Mouse (Mus musculus) stomach, postnatal 0 days (tissue): Measurements from ENCODE around the gene Golga7b. TPM values are rescaled to one million over a fixed set of nuclear protein-coding genes. Genes with fewer than 3 reads are reported as not detected.

Experiments used
- ATAC-seq: fragments of 200-750 bp; cut with Nextera tagmentation; 2 replicates; pipeline ENCODE4 v1.8.0; 2017; ENCODE audit not compliant: low FRiP score, low TSS enrichment
- DNase-seq: peaks from one replicate; pipeline ENCODE4 v3.0.0-alpha.2; 2016; ENCODE audit warnings: low spot score
- H3K27ac ChIP-seq: fragments of 300-500 bp; sonication (generic); replicated peaks from 2 replicates; pipeline ENCODE4 v1.5.1; 2014; ENCODE audit warnings: mild to moderate bottlenecking, control low read depth
- H3K27me3 ChIP-seq: fragments of 300-500 bp; sonication (generic); 2 replicates; pipeline ENCODE4 v1.6.1; 2014; ENCODE audit warnings: low read length; ENCODE audit not compliant: control insufficient read depth, insufficient read depth
- H3K36me3 ChIP-seq: fragments of 300-500 bp; sonication (generic); 2 replicates; pipeline ENCODE4 v1.6.1; 2014; ENCODE audit warnings: low read length, mixed read lengths; ENCODE audit not compliant: control insufficient read depth, insufficient read depth
- H3K4me1 ChIP-seq: fragments of 300-500 bp; sonication (generic); replicated peaks from 2 replicates; pipeline ENCODE4 v1.6.1; 2014; ENCODE audit warnings: antibody characterized with exemption; ENCODE audit not compliant: control insufficient read depth, insufficient read depth
- H3K4me2 ChIP-seq: fragments of 300-500 bp; sonication (generic); replicated peaks from 2 replicates; pipeline ENCODE4 v1.6.1; 2014; ENCODE audit warnings: low read depth, mild to moderate bottlenecking, control low read depth, moderate library complexity
- H3K4me3 ChIP-seq: fragments of 300-500 bp; sonication (generic); 2 replicates; pipeline ENCODE4 v1.5.1; 2014; ENCODE audit warnings: low read depth, low read length, control low read depth
- H3K9ac ChIP-seq: fragments of 300-500 bp; sonication (generic); 2 replicates; pipeline ENCODE4 v1.6.1; 2014; ENCODE audit warnings: mild to moderate bottlenecking, low read length, control low read depth, mixed read lengths
- H3K9me3 ChIP-seq: fragments of 300-500 bp; sonication (generic); 2 replicates; pipeline ENCODE4 v1.6.1; 2016; ENCODE audit warnings: low read length; ENCODE audit not compliant: control insufficient read depth
- CTCF ChIP-seq: IDR thresholded peaks from 2 replicates; pipeline ENCODE4 v1.5.1; 2016; ENCODE audit warnings: antibody characterized with exemption, low read depth, mild to moderate bottlenecking, moderate library complexity
- EP300 ChIP-seq: optimal IDR thresholded peaks from 2 replicates; pipeline ENCODE3; 2016; ENCODE audit warnings: antibody characterized with exemption
- WGBS: fragments of 180-500 bp; shearing (Covaris S2); extraction: QIAGEN DNeasy Blood & Tissue Kit; methylation state at CpG from one replicate; pipeline ENCODE4 v1.1.7; 2014; 5-methylcytosine and 5-hydroxymethylcytosine counted together
- polyA plus RNA-seq: library from polyadenylated mRNA; unstranded; fragments of >200 nt; fragmentation: Nextera tagmentation; extraction: Ambion mirVana; gene quantifications from 2 replicates; pipeline ENCODE4 v1.2.1, GENCODE M21; 2015

Golga7b gene
- polyA plus RNA-seq, 1 experiment from 2014 or later: 0.82 TPM

- Histone ChIP-seq H3K9ac (no peak overlapping the region), H3K27ac (no peak overlapping the region), H3K9me3 (no peaks in the 10 kb centered on the region), H3K4me1 (no peaks in the 10 kb centered on the region), H3K27me3 (no peaks in the 10 kb centered on the region), H3K4me3 (no peak overlapping the region), H3K4me2 (no peak overlapping the region), H3K36me3 (no peaks in the 10 kb centered on the region)
- ATAC-seq (no peak), DNase-seq (no peak)
- no peak for TF ChIP-seq EP300
- no peak for TF ChIP-seq CTCF
- 30% methylated on average over 3 of the region's 3 CpGs for WGBS
These were observed 16.1 kb downstream of the Golga7b start for GRCm38 (mm10) chr19:42263524-42263923.

DNA sequence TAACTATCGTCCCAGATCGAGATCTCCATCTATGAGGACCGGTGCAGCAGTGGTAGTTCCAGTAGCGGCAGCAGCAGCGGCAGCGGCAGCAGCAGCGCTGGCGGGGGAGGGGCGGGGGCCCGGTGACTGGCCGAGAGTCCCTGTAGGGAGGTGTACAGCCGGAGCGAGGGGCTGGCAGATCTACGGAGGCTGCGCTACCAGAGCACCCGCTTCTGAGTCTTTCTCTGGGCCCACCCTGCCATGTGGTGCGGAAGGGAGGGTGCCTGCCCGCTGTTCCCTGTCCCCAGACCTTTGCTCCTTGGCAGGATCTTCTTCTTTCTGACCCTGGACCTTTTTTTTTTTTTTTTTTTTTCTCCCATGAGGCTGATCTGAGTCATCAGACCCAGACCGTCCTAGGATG, 21.0 kb downstream of the Golga7b start:
- WGBS: 3% methylated on average over 19 of the region's 19 CpGs
- no peak overlapping the region for H3K4me3 ChIP-seq
- DNase-seq: no peak

DNA sequence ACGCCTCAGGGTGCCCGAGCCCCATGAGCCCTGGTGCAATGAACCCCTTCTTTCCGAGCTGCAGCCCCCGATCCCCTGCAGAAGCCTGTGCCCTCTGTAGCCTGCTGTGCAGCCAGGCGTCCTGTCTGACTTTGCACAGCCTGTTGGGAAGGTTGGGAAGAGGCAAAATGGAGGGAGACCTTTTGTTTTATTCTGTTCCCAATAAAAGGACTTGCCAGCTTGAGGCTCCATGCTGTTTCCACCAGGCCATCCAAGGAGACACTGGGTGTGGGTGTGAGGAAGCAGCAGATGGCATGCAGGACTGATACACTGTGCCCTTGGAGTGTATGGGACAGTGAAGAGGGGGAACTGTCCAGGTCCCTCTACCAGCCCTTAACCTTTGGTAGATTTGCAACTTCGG, 22.7 kb downstream of the Golga7b start:
- Histone ChIP-seq H3K4me2 (no peak overlapping the region), H3K9me3 (no peaks in the 10 kb centered on the region), H3K27me3 (no peaks in the 10 kb centered on the region), H3K36me3 (no peaks in the 10 kb centered on the region), H3K4me3 (no peak overlapping the region), H3K27ac (no peak overlapping the region), H3K9ac (no peak overlapping the region), H3K4me1 (no peaks in the 10 kb centered on the region)
- ATAC-seq (no peak), DNase-seq (no peak)
- TF ChIP-seq CTCF (no peak), EP300 (no peak)
- 57% methylated on average over 6 of the region's 6 CpGs for WGBS

More for the DNA sequence above, 21.0 kb downstream of the Golga7b start:
- TF ChIP-seq EP300 (no peak), CTCF (no peak)
- H3K9me3 ChIP-seq: no peaks in the 10 kb centered on the region
- no peaks in the 10 kb centered on the region for H3K27me3 ChIP-seq
- H3K4me2 ChIP-seq: 0 out of 2 replicates have a peak overlapping the region, but pooled peaks have one; percentile 25
- ATAC-seq: no peak
- no peak overlapping the region for H3K9ac ChIP-seq
- H3K27ac ChIP-seq: no peak overlapping the region
- H3K36me3 ChIP-seq: no peaks in the 10 kb centered on the region
- no peaks in the 10 kb centered on the region for H3K4me1 ChIP-seq

- H3K36me3 ChIP-seq: no peaks in the 10 kb centered on the region
- WGBS: 70% methylated on average over 7 of the region's 7 CpGs
- H3K4me1 ChIP-seq: no peaks in the 10 kb centered on the region
- H3K27ac ChIP-seq: no peak overlapping the region
- no peak overlapping the region for H3K4me3 ChIP-seq
- no peaks in the 10 kb centered on the region for H3K27me3 ChIP-seq
- DNase-seq: no peak
- H3K4me2 ChIP-seq: no peak overlapping the region
- H3K9ac ChIP-seq: no peak overlapping the region
- TF ChIP-seq CTCF (no peak), EP300 (no peak)
- no peak for ATAC-seq
- H3K9me3 ChIP-seq: no peaks in the 10 kb centered on the region
These were observed 23.8 kb downstream of the Golga7b start for GRCm38 (mm10) chr19:42271182-42271581.

GRCm38 (mm10) chr19:42272003-42272963, 24.9 kb downstream of the Golga7b start:
- Histone ChIP-seq H3K4me2 (no peak overlapping the region), H3K4me3 (no peak overlapping the region), H3K4me1 (no peaks in the 10 kb centered on the region), H3K27ac (no peak overlapping the region), H3K27me3 (no peaks in the 10 kb centered on the region), H3K9ac (no peak overlapping the region), H3K9me3 (no peaks in the 10 kb centered on the region), H3K36me3 (no peaks in the 10 kb centered on the region)
- ATAC-seq: no peak
- TF ChIP-seq EP300 (no peak), CTCF (peak; percentile 91)
- peak; percentile 79 for DNase-seq
- 40% methylated on average over 14 of the region's 14 CpGs for WGBS

- Histone ChIP-seq H3K36me3 (no peaks in the 10 kb centered on the region), H3K4me2 (no peak overlapping the region), H3K4me3 (no peak overlapping the region), H3K9ac (no peak overlapping the region), H3K9me3 (no peaks in the 10 kb centered on the region), H3K4me1 (no peaks in the 10 kb centered on the region), H3K27me3 (no peaks in the 10 kb centered on the region), H3K27ac (no peak overlapping the region)
- no peak for TF ChIP-seq CTCF
- no peak for TF ChIP-seq EP300
- ATAC-seq: no peak
- no peak for DNase-seq
- 79% methylated on average over 6 of the region's 6 CpGs for WGBS
These were observed 29.9 kb downstream of the Golga7b start for GRCm38 (mm10) chr19:42277288-42277687.
